Mouse (Mus musculus): ENCODE results near the gene Nin.
A peak's percentile ranks its signal among the peaks of the same experiment; 100 is the strongest.

Gene Nin

DNA sequence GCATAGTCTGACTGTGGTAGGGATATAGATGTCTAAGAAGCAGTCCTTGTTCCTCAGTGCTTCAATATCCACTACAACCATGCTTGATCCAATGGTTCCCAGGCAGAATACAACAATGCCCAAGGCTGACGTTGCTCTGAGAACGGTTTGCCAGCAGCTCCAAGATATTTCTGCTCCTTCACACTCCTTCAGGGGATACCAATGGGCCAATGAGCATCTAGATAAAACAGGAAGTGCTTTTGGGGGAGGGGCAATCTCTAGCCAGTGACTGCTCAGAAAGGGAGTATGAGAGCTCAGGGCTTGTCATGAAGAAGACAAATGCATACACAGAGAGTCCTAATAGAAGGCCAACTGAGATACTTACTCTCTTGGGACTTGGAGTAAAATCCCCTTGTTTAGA is 6.0 kb upstream of the Nin start:
- DNase-seq (ENCODE audit: extremely low spot score), result no peak

GRCm38 (mm10) chr12:70118721-70119345 is 5.3 kb upstream of the Nin start:
- no peak for DNase-seq (ENCODE audit: extremely low spot score)

DNA sequence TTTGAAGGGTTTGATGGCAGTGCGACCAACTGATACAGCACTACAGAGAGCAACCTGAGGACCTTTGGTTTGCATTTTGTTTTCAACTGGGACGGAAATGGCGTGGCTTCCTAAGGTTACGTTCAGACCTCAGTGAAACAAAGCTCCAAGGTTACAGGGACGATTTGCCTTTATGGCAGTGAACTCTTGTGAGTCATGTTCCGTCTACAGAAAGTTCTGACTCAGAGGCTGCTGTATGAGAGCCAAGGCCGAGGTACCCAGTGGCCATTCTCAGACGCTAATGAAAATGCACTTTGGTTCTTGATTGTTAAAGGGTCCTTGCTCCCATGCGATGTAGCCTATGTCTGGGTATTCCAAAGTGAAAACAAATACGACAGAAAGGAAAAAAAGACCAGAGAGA is 3.6 kb upstream of the Nin start:
- no peak for DNase-seq (ENCODE audit: extremely low spot score)

DNA sequence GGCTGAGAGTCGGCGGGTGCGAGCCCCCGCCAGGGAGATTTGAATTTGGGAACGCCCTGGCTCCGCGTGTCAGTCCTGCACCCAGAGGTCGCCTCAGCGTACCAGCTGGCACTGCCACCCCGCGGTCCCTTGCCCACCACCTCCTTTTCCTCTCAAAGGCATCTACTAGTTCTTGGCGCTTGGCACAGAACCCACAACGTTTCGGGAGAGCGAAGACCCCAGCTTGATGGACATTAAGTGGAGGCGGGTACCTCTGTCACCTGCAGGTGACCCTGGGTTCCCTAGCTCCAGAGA is 1.5 kb downstream of the Nin start:
- DNase-seq (ENCODE audit: extremely low spot score), result no peak

DNA sequence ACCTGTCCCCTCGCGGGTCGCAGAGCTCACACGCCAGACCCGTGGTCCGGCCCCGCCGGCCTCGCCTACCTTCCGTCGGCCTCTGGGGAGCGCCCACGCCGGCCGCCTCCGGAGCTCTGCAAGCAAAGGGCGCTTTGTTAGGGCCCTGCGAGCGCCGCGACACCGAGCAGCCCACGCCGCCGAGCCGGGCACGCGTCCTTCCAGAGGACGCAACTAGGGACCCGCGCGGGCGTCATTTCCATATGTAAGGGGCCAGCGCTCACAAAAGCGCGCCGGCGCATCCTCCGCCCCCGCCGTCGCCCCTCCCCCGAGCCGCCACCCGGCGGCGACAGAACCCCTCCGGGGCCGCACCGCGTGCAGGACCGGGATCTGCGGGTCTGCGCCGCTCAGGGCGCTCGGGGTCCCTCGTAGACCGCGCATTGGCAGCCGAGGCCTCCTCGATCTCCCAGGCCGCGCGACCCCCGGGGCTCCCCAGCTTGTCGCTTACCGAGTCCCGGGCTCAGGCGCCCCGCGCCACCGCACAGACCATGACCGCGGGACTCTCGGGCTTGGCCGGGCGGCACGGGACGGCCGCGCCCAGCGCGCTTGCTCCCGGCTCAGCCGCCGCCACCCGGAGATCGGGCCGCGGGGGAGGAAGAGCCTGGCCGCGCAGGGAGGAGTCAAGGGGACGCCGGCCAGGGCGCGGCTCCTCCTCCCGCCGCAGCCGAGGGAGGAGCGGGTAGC is 2.0 kb downstream of the Nin start:
- peak; percentile 79 for DNase-seq (ENCODE audit: extremely low spot score)

- DNase-seq (ENCODE audit: extremely low spot score), result peak; percentile 65
These were observed 2.5 kb downstream of the Nin start for GRCm38 (mm10) chr12:70111117-70111366.

- no peak for DNase-seq (ENCODE audit: extremely low spot score)
These were observed 3.0 kb downstream of the Nin start for GRCm38 (mm10) chr12:70110375-70111116.

GRCm38 (mm10) chr12:70109921-70110320 is 3.6 kb downstream of the Nin start:
- no peak for DNase-seq (ENCODE audit: extremely low spot score)

DNA sequence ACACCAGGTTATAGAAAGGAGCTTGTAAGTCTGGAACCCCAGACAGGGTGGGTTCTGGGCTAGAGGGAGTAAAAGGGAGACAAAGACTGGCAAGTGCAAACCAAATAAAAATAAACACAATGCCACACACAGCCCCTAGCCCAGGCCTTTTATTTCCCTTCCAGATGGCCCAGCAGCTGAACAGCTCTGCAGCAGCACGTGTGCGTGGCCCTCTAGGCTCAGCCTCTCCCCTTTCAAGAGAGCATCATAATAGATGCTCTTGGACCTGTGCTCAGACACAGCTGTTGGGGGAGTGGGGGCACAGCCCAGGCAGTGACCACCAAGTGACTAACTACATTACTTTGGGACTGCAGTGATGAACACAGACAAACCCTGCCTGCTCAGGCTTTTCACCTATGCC is 5.4 kb downstream of the Nin start:
- DNase-seq (ENCODE audit: extremely low spot score), result no peak

- DNase-seq (ENCODE audit: extremely low spot score), result no peak
These were observed 7.0 kb downstream of the Nin start for GRCm38 (mm10) chr12:70106508-70106907.

- DNase-seq (ENCODE audit: extremely low spot score), result no peak
These were observed 7.6 kb downstream of the Nin start for GRCm38 (mm10) chr12:70105885-70106284.

- no peak for DNase-seq (ENCODE audit: extremely low spot score)
These were observed 8.6 kb downstream of the Nin start for GRCm38 (mm10) chr12:70104776-70105420.

GRCm38 (mm10) chr12:70104199-70104598 is 9.3 kb downstream of the Nin start:
- DNase-seq (ENCODE audit: extremely low spot score), result no peak

DNA sequence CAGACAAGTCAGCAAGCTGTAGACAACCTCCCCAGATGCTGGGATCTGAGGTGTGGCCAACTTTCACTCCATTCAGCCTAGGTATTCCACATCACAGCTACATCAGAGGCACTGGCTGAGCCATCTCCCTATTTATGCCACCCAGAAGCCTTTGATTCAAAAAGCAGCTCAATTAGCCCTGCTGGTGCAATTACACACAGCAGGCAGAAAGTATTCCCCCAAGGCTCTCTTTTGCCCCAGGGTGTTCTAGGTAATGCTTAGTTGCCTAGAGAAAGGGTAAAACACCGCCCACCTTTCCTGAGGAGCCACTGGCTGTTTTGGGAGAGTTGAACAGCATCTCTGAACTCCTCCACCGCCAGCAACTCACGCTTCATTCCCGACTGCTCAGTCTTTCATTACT is 10.3 kb downstream of the Nin start:
- no peak for DNase-seq (ENCODE audit: extremely low spot score)

- no peak for DNase-seq (ENCODE audit: extremely low spot score)
These were observed 11.1 kb downstream of the Nin start for GRCm38 (mm10) chr12:70102426-70102825.

GRCm38 (mm10) chr12:70101823-70102222 is 11.7 kb downstream of the Nin start:
- DNase-seq (ENCODE audit: extremely low spot score), result no peak

- DNase-seq (ENCODE audit: extremely low spot score), result no peak
These were observed 15.6 kb downstream of the Nin start for GRCm38 (mm10) chr12:70097901-70098300.

DNA sequence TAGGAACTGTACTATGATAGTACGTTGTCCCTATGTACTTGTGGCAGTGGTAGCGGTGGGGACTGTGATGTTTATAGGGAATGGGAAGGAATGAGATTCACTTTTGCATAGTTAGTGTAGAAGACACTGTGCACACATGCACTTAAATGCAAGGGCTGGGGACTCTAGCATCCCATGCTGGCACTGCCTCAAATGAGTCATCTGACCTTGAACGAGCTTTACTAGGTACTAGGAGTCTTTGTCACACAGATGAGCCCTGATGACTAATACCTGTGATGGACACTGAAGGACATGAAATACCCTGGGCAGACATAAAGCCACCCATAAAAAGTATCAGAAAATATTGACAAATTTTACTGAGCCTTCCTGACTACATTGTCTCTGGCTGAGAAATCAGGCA is 16.2 kb downstream of the Nin start:
- no peak for DNase-seq (ENCODE audit: extremely low spot score)

GRCm38 (mm10) chr12:70093266-70093893 is 20.1 kb downstream of the Nin start:
- no peak for DNase-seq (ENCODE audit: extremely low spot score)

GRCm38 (mm10) chr12:70088297-70088696 is 25.2 kb downstream of the Nin start:
- DNase-seq (ENCODE audit: extremely low spot score), result no peak

GRCm38 (mm10) chr12:70085351-70085750 is 28.2 kb downstream of the Nin start:
- DNase-seq (ENCODE audit: extremely low spot score), result no peak

GRCm38 (mm10) chr12:70084198-70084597 is 29.3 kb downstream of the Nin start:
- no peak for DNase-seq (ENCODE audit: extremely low spot score)

DNA sequence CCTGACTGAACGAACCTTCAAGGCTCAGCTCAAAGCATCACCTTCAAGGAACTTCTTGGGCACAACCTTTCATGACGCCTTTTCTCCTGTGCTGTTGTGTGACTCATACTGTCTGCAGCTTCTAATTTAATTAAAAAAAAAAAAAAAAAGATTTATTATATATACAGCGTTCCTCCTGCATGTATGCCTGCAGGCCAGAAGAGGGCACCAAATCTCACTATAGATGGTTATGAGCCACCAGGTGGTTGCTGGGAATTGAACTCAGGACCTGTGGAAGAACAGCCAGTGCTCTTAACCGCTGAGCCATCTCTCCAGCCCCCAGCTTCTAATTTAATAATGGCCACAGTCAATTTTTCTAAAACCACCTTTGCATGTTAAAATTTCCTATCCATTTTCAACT is 29.8 kb downstream of the Nin start:
- DNase-seq (ENCODE audit: extremely low spot score), result no peak
